Comparison of ENCODE assay signal across 11 mouse cellular contexts in the genomic region with DNA sequence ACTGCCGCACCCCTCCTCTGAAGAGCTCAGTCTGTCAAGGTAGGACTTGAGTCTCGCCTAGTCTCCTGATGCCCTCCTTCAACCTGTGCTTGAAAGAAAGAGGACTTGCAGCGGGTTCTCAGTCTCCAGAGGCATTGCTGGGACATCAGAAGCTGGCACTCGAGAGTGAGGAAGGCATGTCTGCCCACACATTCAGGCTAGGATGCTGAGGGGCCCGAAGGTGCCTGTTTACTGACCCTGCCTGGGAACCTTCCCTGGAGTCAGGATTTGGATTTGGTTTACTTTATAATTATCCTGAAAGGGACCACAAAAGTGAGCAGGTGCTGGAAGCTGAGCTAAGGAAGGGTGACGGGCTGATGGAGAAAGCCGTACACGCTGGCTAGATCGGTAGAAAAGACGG. TPM values are rescaled to one million over a fixed set of nuclear protein-coding genes. Genes with fewer than 3 reads are reported as not detected.
DNase-seq lines count a peak whose midpoint lies in the region; ATAC-seq and TF ChIP-seq lines count a peak whose summit lies in the region.
"Had no signal": no experiment of that assay in that cellular context is flagged by ENCODE, and none has a peak within 500 bp of the region (broad histone marks: within the 10 kb centered on the region; RNA-seq: fewer than 3 reads in every experiment).

No protein-coding gene starts in this region.

- no peak for TF ChIP-seq EP300 in ES-Bruce4 (IDR thresholded peaks at IDR 0.05; ENCODE audit: insufficient read depth, low read depth, low read length)

- H3K36me3 ChIP-seq in forebrain, embryonic 11.5 days (ENCODE audit: control insufficient read depth, insufficient read depth, low read length) = no peaks in the 10 kb centered on the region
- H3K36me3 ChIP-seq in forebrain, embryonic 15.5 days = no peaks in the 10 kb centered on the region
- H3K36me3 ChIP-seq in kidney, embryonic 15.5 days = no peaks in the 10 kb centered on the region
- no peaks in the 10 kb centered on the region for H3K36me3 ChIP-seq in ES-Bruce4 (ENCODE audit: control insufficient read depth, insufficient read depth, low read length, poor library complexity, severe bottlenecking)
- no peaks in the 10 kb centered on the region for H3K36me3 ChIP-seq in limb, embryonic 10.5 days
- H3K36me3 ChIP-seq: neural tube, embryonic 13.5 days had no signal

- TF ChIP-seq CTCF in ES-Bruce4 (IDR thresholded peaks at IDR 0.05; ENCODE audit: low read depth, low read length) = no peak

- H3K4me1 ChIP-seq in forebrain, embryonic 11.5 days (replicated peaks; ENCODE audit: control insufficient read depth, insufficient read depth, low read length) = peaks cover 9% of the 10 kb centered on the region; the same call in 1 of the 2 replicates
- peaks cover 33% of the 10 kb centered on the region for H3K4me1 ChIP-seq in forebrain, embryonic 15.5 days
- peaks cover 63% of the 10 kb centered on the region for H3K4me1 ChIP-seq in kidney, embryonic 15.5 days
- H3K4me1 ChIP-seq in ES-Bruce4 (ENCODE audit: control insufficient read depth, insufficient read depth, low read length) = peaks cover 12% of the 10 kb centered on the region
- H3K4me1 ChIP-seq in limb, embryonic 10.5 days = peaks cover 57% of the 10 kb centered on the region

- DNase-seq in forebrain, embryonic 11.5 days (ENCODE audit: low spot score) = peak; percentile 40
- no peak for DNase-seq in kidney, postnatal 4 days
- DNase-seq in limb, embryonic 10.5 days (ENCODE audit: low spot score) = no peak
- DNase-seq in spleen, postnatal 4 days (ENCODE audit: low spot score in 2 of 2) = no peak
- DNase-seq in urinary bladder, adult 18-20 months (ENCODE audit: low spot score in 2 of 2) = no peak
- DNase-seq: thymus, adult 2 months had no signal

- H3K4me3 ChIP-seq in forebrain, embryonic 11.5 days (ENCODE audit: low read depth, low read length) = no peak overlapping the region
- no peak overlapping the region for H3K4me3 ChIP-seq in forebrain, embryonic 15.5 days
- no peak overlapping the region for H3K4me3 ChIP-seq in kidney, embryonic 15.5 days (replicated peaks)
- H3K4me3 ChIP-seq in ES-Bruce4 (ENCODE audit: low read depth, low read length) = peak overlapping the region; percentile 10; the same call in 1 of the 2 replicates
- 0 out of 2 replicates have a peak overlapping the region, but pooled peaks have one; percentile 2 for H3K4me3 ChIP-seq in limb, embryonic 10.5 days
- H3K4me3 ChIP-seq: neural tube, embryonic 13.5 days had no signal

- no peak overlapping the region for H3K9ac ChIP-seq in forebrain, embryonic 11.5 days (ENCODE audit: low read length)
- H3K9ac ChIP-seq in forebrain, embryonic 15.5 days (replicated peaks) = no peak overlapping the region
- peak overlapping the region; percentile 15; the same call in 1 of the 2 replicates for H3K9ac ChIP-seq in kidney, embryonic 15.5 days
- H3K9ac ChIP-seq in ES-Bruce4 (ENCODE audit: low read depth, poor library complexity, severe bottlenecking) = 0 out of 2 replicates have a peak overlapping the region, but pooled peaks have one; percentile 12
- H3K9ac ChIP-seq: hindbrain, embryonic 14.5 days; neural tube, embryonic 13.5 days had no signal

- no peak overlapping the region for H3K4me2 ChIP-seq in forebrain, embryonic 11.5 days (ENCODE audit: low read depth, low read length, severe bottlenecking)
- H3K4me2 ChIP-seq in forebrain, embryonic 15.5 days (replicated peaks) = no peak overlapping the region
- peak overlapping the region; percentile 7; the same call in 1 of the 2 replicates for H3K4me2 ChIP-seq in kidney, embryonic 15.5 days
- H3K4me2 ChIP-seq: hindbrain, embryonic 14.5 days; neural tube, embryonic 13.5 days had no signal

- H3K9me3 ChIP-seq in forebrain, embryonic 11.5 days (ENCODE audit: control insufficient read depth, low read length) = no peaks in the 10 kb centered on the region
- H3K9me3 ChIP-seq in forebrain, embryonic 15.5 days = no peaks in the 10 kb centered on the region
- no peaks in the 10 kb centered on the region for H3K9me3 ChIP-seq in kidney, embryonic 15.5 days (replicated peaks)
- no peaks in the 10 kb centered on the region for H3K9me3 ChIP-seq in ES-Bruce4 (replicated peaks; ENCODE audit: control insufficient read depth, insufficient read depth, low read length, poor library complexity, severe bottlenecking)
- H3K9me3 ChIP-seq in limb, embryonic 10.5 days (replicated peaks) = no peaks in the 10 kb centered on the region
- H3K9me3 ChIP-seq: neural tube, embryonic 13.5 days had no signal

- no peak for ATAC-seq in forebrain, embryonic 11.5 days (replicated peaks; ENCODE audit: low FRiP score)
- ATAC-seq in forebrain, embryonic 15.5 days (replicated peaks) = no peak
- ATAC-seq in kidney, embryonic 15.5 days (replicated peaks; ENCODE audit: low FRiP score) = no peak

- no peak overlapping the region for H3K27ac ChIP-seq in forebrain, embryonic 11.5 days (ENCODE audit: low read depth, low read length)
- no peak overlapping the region for H3K27ac ChIP-seq in forebrain, embryonic 15.5 days (replicated peaks)
- H3K27ac ChIP-seq in kidney, embryonic 15.5 days = peak overlapping the region; percentile 19
- H3K27ac ChIP-seq in ES-Bruce4 (ENCODE audit: insufficient read depth, low read length) = no peak overlapping the region
- 0 out of 2 replicates have a peak overlapping the region, but pooled peaks have one; percentile 61 for H3K27ac ChIP-seq in limb, embryonic 10.5 days
- H3K27ac ChIP-seq: hindbrain, embryonic 14.5 days; neural tube, embryonic 13.5 days had no signal

- H3K27me3 ChIP-seq in forebrain, embryonic 11.5 days (ENCODE audit: control insufficient read depth, insufficient read depth, low read length) = no peaks in the 10 kb centered on the region
- no peaks in the 10 kb centered on the region for H3K27me3 ChIP-seq in forebrain, embryonic 15.5 days
- no peaks in the 10 kb centered on the region for H3K27me3 ChIP-seq in kidney, embryonic 15.5 days
- no peaks in the 10 kb centered on the region for H3K27me3 ChIP-seq in ES-Bruce4 (ENCODE audit: control insufficient read depth, insufficient read depth, low read length, poor library complexity, severe bottlenecking)
- no peaks in the 10 kb centered on the region for H3K27me3 ChIP-seq in limb, embryonic 10.5 days (ENCODE audit: low read depth, poor library complexity, severe bottlenecking)
- H3K27me3 ChIP-seq: neural tube, embryonic 13.5 days had no signal

- TF ChIP-seq POLR2A in ES-Bruce4 (IDR thresholded peaks at IDR 0.05; ENCODE audit: insufficient read depth, low read length) = no peak

- WGBS in forebrain, embryonic 11.5 days = 91% methylated on average over 10 of the region's 10 CpGs
- WGBS in forebrain, embryonic 15.5 days = 86% methylated on average over 10 of the region's 10 CpGs
- WGBS in kidney, embryonic 15.5 days = 79% methylated on average over 10 of the region's 10 CpGs
- 88% methylated on average over 10 of the region's 10 CpGs for WGBS in limb, embryonic 10.5 days

RNA-seq across cellular contexts. Expression of a gene that starts 19.7 kb away (rescaled TPM):
- polyA plus RNA-seq in forebrain, embryonic 11.5 days (2014; fragmentation: Nextera tagmentation; extraction: Ambion mirVana) = 11.6 and 12.4 TPM in 2 replicates
- 59.8 and 64.3 TPM in 2 replicates for polyA plus RNA-seq in forebrain, embryonic 15.5 days (2015; fragmentation: Nextera tagmentation; extraction: Ambion mirVana)
- 11.7 and 14.1 TPM in 2 replicates for polyA plus RNA-seq in kidney, embryonic 15.5 days (2015; fragmentation: Nextera tagmentation; extraction: Ambion mirVana)
- polyA plus RNA-seq in ES-Bruce4 (2011; ENCODE audit: insufficient read depth, insufficient read length, low read depth, missing spikeins) = 24.9 and 27.0 TPM in 2 replicates
- polyA plus RNA-seq in limb, embryonic 10.5 days (2016; fragmentation: Nextera tagmentation; extraction: Ambion mirVana) = 3.4 and 5.8 TPM in 2 replicates

RNA-seq across cellular contexts. Expression of a gene that starts 27.4 kb away (rescaled TPM):
- 0.28 and 0.31 TPM in 2 replicates for polyA plus RNA-seq in forebrain, embryonic 11.5 days (2014; fragmentation: Nextera tagmentation; extraction: Ambion mirVana)
- polyA plus RNA-seq in forebrain, embryonic 15.5 days (2015; fragmentation: Nextera tagmentation; extraction: Ambion mirVana) = 0.65 and 0.70 TPM in 2 replicates
- polyA plus RNA-seq in kidney, embryonic 15.5 days (2015; fragmentation: Nextera tagmentation; extraction: Ambion mirVana) = 0.27 and 0.44 TPM in 2 replicates
- 2.1 and 2.4 TPM in 2 replicates for polyA plus RNA-seq in ES-Bruce4 (2011; ENCODE audit: insufficient read depth, insufficient read length, low read depth, missing spikeins)
- 0.18 TPM in 1 of 2 replicates, not detected in the other for polyA plus RNA-seq in limb, embryonic 10.5 days (2016; fragmentation: Nextera tagmentation; extraction: Ambion mirVana)

RNA-seq across cellular contexts. Expression of a gene that starts 40.3 kb away (rescaled TPM):
- 9.3 and 10.7 TPM in 2 replicates for polyA plus RNA-seq in forebrain, embryonic 11.5 days (2014; fragmentation: Nextera tagmentation; extraction: Ambion mirVana)
- polyA plus RNA-seq in forebrain, embryonic 15.5 days (2015; fragmentation: Nextera tagmentation; extraction: Ambion mirVana) = 10.7 and 12.5 TPM in 2 replicates
- 5.9 and 7.4 TPM in 2 replicates for polyA plus RNA-seq in kidney, embryonic 15.5 days (2015; fragmentation: Nextera tagmentation; extraction: Ambion mirVana)
- polyA plus RNA-seq in ES-Bruce4 (2011; ENCODE audit: insufficient read depth, insufficient read length, low read depth, missing spikeins) = 12.6 and 14.9 TPM in 2 replicates
- polyA plus RNA-seq in limb, embryonic 10.5 days (2016; fragmentation: Nextera tagmentation; extraction: Ambion mirVana) = 7.5 and 9.7 TPM in 2 replicates

RNA-seq across cellular contexts. Expression of a gene that starts 52.9 kb away (rescaled TPM):
- polyA plus RNA-seq in forebrain, embryonic 11.5 days (2014; fragmentation: Nextera tagmentation; extraction: Ambion mirVana) = 2.6 and 4.8 TPM in 2 replicates
- 4.3 TPM in 2 replicates for polyA plus RNA-seq in forebrain, embryonic 15.5 days (2015; fragmentation: Nextera tagmentation; extraction: Ambion mirVana)
- polyA plus RNA-seq in kidney, embryonic 15.5 days (2015; fragmentation: Nextera tagmentation; extraction: Ambion mirVana) = 3.0 and 4.3 TPM in 2 replicates
- not detected in 2 replicates for polyA plus RNA-seq in ES-Bruce4 (2011; ENCODE audit: insufficient read depth, insufficient read length, low read depth, missing spikeins)
- polyA plus RNA-seq in limb, embryonic 10.5 days (2016; fragmentation: Nextera tagmentation; extraction: Ambion mirVana) = 2.0 and 2.3 TPM in 2 replicates

Comparison
In these comparisons a context has a peak if more than half of its experiments do, and no peak if none do; other contexts are left out.
1. H3K27ac ChIP-seq: peak in kidney, embryonic 15.5 days (single experiment) and limb, embryonic 10.5 days (single experiment); none in forebrain, embryonic 11.5 days (single experiment), forebrain, embryonic 15.5 days (single experiment) and ES-Bruce4 (single experiment).
2. H3K4me3 ChIP-seq: peak in ES-Bruce4 (single experiment) and limb, embryonic 10.5 days (single experiment); none in forebrain, embryonic 11.5 days (single experiment), forebrain, embryonic 15.5 days (single experiment) and kidney, embryonic 15.5 days (single experiment).
3. H3K9ac ChIP-seq: peak in kidney, embryonic 15.5 days (single experiment) and ES-Bruce4 (single experiment); none in forebrain, embryonic 11.5 days (single experiment) and forebrain, embryonic 15.5 days (single experiment).